Mouse (Mus musculus) lung, embryonic 14.5 days (tissue): ENCODE measurements around the gene Tmem80. TPM values are rescaled to one million over a fixed set of nuclear protein-coding genes. Genes with fewer than 3 reads are reported as not detected.

Source experiments
- ATAC-seq: fragments of 200-750 bp; cut with Nextera tagmentation; 2 replicates; pipeline ENCODE4 v1.8.0; 2017; ENCODE audit warnings: mild to moderate bottlenecking, moderate TSS enrichment, moderate library complexity; ENCODE audit not compliant: insufficient read depth
- DNase-seq: peaks from one replicate; pipeline ENCODE4 v3.0.0-alpha.2; 2015
- H3K27ac ChIP-seq: fragments of 300-500 bp; sonication (generic); 2 replicates; pipeline ENCODE4 v1.5.1; 2014; ENCODE audit warnings: low read depth, mild to moderate bottlenecking, moderate library complexity
- H3K27me3 ChIP-seq: fragments of 300-500 bp; sonication (generic); 2 replicates; pipeline ENCODE4 v1.6.1; 2014; ENCODE audit warnings: low read length, control low read depth; ENCODE audit not compliant: insufficient read depth
- H3K36me3 ChIP-seq: fragments of 300-500 bp; sonication (generic); 2 replicates; pipeline ENCODE4 v1.6.1; 2014; ENCODE audit warnings: control low read depth; ENCODE audit not compliant: insufficient read depth
- H3K4me1 ChIP-seq: fragments of 300-500 bp; sonication (generic); 2 replicates; pipeline ENCODE4 v1.6.1; 2014; ENCODE audit warnings: antibody characterized with exemption, control low read depth; ENCODE audit not compliant: insufficient read depth
- H3K4me2 ChIP-seq: fragments of 300-500 bp; sonication (generic); 2 replicates; pipeline ENCODE4 v1.6.1; 2014; ENCODE audit warnings: mild to moderate bottlenecking
- H3K4me3 ChIP-seq: fragments of 300-500 bp; sonication (generic); 2 replicates; pipeline ENCODE4 v1.5.1; 2014; ENCODE audit warnings: low read depth, low read length
- H3K9ac ChIP-seq: fragments of 300-500 bp; sonication (generic); 2 replicates; pipeline ENCODE4 v1.6.1; 2014
- H3K9me3 ChIP-seq: fragments of 300-500 bp; sonication (generic); 2 replicates; pipeline ENCODE4 v1.6.1; 2016; ENCODE audit warnings: low read depth, low read length, control low read depth
- CTCF ChIP-seq: IDR thresholded peaks from 2 replicates; pipeline ENCODE4 v1.5.1; 2016; ENCODE audit warnings: antibody characterized with exemption, low read depth
- WGBS: fragments of 180-500 bp; shearing (Covaris S2); extraction: QIAGEN DNeasy Blood & Tissue Kit; methylation state at CpG from one replicate; pipeline ENCODE4 v1.1.7; 2014; 5-methylcytosine and 5-hydroxymethylcytosine counted together
- polyA plus RNA-seq: library from polyadenylated mRNA; unstranded; fragments of >200 nt; fragmentation: Nextera tagmentation; extraction: Ambion mirVana; gene quantifications from 2 replicates; pipeline ENCODE4 v1.2.1, GENCODE M21; 2014

Gene Tmem80
- polyA plus RNA-seq, 1 experiment from 2014 or later, result 28.8 TPM

- DNase-seq, result no peak
- Histone ChIP-seq H3K4me1 (no peaks in the 10 kb centered on the region; the same call in 1 of the 2 replicates), H3K9me3 (no peaks in the 10 kb centered on the region), H3K9ac (no peak overlapping the region), H3K36me3 (peaks cover 25% of the 10 kb centered on the region), H3K27ac (no peak overlapping the region), H3K4me3 (no peak overlapping the region), H3K27me3 (no peaks in the 10 kb centered on the region; the same call in 1 of the 2 replicates), H3K4me2 (no peak overlapping the region)
- TF ChIP-seq CTCF, result no peak
- no peak for ATAC-seq
- 67% methylated on average over 3 of the region's 3 CpGs for WGBS
Observed at GRCm38 (mm10) chr7:141336296-141336695, 8.8 kb downstream of the Tmem80 start.

- ATAC-seq (no peak), DNase-seq (no peak)
- Histone ChIP-seq H3K4me3 (0 out of 2 replicates have a peak overlapping the region, but pooled peaks have one; percentile 29), H3K9me3 (no peaks in the 10 kb centered on the region), H3K9ac (no peak overlapping the region), H3K27ac (no peak overlapping the region), H3K4me1 (no peaks in the 10 kb centered on the region; the same call in 1 of the 2 replicates), H3K27me3 (no peaks in the 10 kb centered on the region; the same call in 1 of the 2 replicates), H3K4me2 (peak overlapping the region; percentile 56; the same call in 1 of the 2 replicates), H3K36me3 (peaks cover 19% of the 10 kb centered on the region)
- 55% methylated on average over 3 of the region's 3 CpGs for WGBS
- no peak for TF ChIP-seq CTCF
Observed at GRCm38 (mm10) chr7:141337716-141338416, 10.3 kb downstream of the Tmem80 start.

GRCm38 (mm10) chr7:141338576-141339131 is 11.1 kb downstream of the Tmem80 start, which contains the start of gene Eps8l2:
Gene Eps8l2, plus strand, starts transcription at chr7:141338880.
- Histone ChIP-seq H3K4me3 (peak within 1 kb of the TSS; percentile 29), H3K27ac (peak within 1 kb of the TSS; percentile 71; the same call in 1 of the 2 replicates), H3K4me1 (no peaks in the 10 kb centered on the region; the same call in 1 of the 2 replicates), H3K27me3 (no peaks in the 10 kb centered on the region; the same call in 1 of the 2 replicates), H3K9me3 (no peaks in the 10 kb centered on the region), H3K9ac (peak within 1 kb of the TSS; percentile 50), H3K4me2 (peak within 1 kb of the TSS; percentile 56), H3K36me3 (peaks cover 13% of the 10 kb centered on the region; the same call in 1 of the 2 replicates)
- peak; percentile 84 for ATAC-seq
- TF ChIP-seq CTCF, result peak; percentile 40
- 4% methylated on average over 23 of the region's 23 CpGs for WGBS
- peak; percentile 61 for DNase-seq

- Histone ChIP-seq H3K4me3 (peak overlapping the region; percentile 29), H3K4me1 (no peaks in the 10 kb centered on the region; the same call in 1 of the 2 replicates), H3K4me2 (peak overlapping the region; percentile 56), H3K36me3 (peaks cover 12% of the 10 kb centered on the region; the same call in 1 of the 2 replicates), H3K27me3 (no peaks in the 10 kb centered on the region; the same call in 1 of the 2 replicates), H3K9me3 (no peaks in the 10 kb centered on the region), H3K27ac (peak overlapping the region; percentile 71; the same call in 1 of the 2 replicates), H3K9ac (peak overlapping the region; percentile 50)
- DNase-seq (no peak), ATAC-seq (peak; percentile 8; the same call in 1 of the 2 replicates)
- 33% methylated on average over 20 of the region's 20 CpGs for WGBS
- no peak for TF ChIP-seq CTCF
Observed at GRCm38 (mm10) chr7:141339215-141339920, 11.8 kb downstream of the Tmem80 start.

- 0 out of 2 replicates have a peak, but pooled peaks cover 6% of the 10 kb centered on the region for H3K36me3 ChIP-seq
- H3K9me3 ChIP-seq, result no peaks in the 10 kb centered on the region
- peak overlapping the region; percentile 31 for H3K9ac ChIP-seq
- H3K4me1 ChIP-seq, result no peaks in the 10 kb centered on the region; the same call in 1 of the 2 replicates
- WGBS, result 57% methylated on average over 7 of the region's 7 CpGs
- ATAC-seq, result no peak
- H3K27me3 ChIP-seq, result no peaks in the 10 kb centered on the region; the same call in 1 of the 2 replicates
- peak overlapping the region; percentile 56 for H3K4me2 ChIP-seq
- H3K4me3 ChIP-seq, result 0 out of 2 replicates have a peak overlapping the region, but pooled peaks have one; percentile 6
- TF ChIP-seq CTCF, result no peak
- no peak for DNase-seq
- peak overlapping the region; percentile 71 for H3K27ac ChIP-seq
Observed at GRCm38 (mm10) chr7:141340023-141340422, 12.5 kb downstream of the Tmem80 start.

- no peaks in the 10 kb centered on the region; the same call in 1 of the 2 replicates for H3K27me3 ChIP-seq
- no peak overlapping the region for H3K4me3 ChIP-seq
- DNase-seq (peak; percentile 34), ATAC-seq (peak; percentile 17)
- no peak for TF ChIP-seq CTCF
- 0 out of 2 replicates have a peak, but pooled peaks cover 4% of the 10 kb centered on the region for H3K36me3 ChIP-seq
- H3K27ac ChIP-seq, result peak overlapping the region; percentile 71
- peak overlapping the region; percentile 31 for H3K9ac ChIP-seq
- no peaks in the 10 kb centered on the region for H3K9me3 ChIP-seq
- peak overlapping the region; percentile 56 for H3K4me2 ChIP-seq
- no peaks in the 10 kb centered on the region; the same call in 1 of the 2 replicates for H3K4me1 ChIP-seq
- WGBS, result 54% methylated on average over 6 of the region's 6 CpGs
Observed at GRCm38 (mm10) chr7:141340476-141340875, 12.9 kb downstream of the Tmem80 start.
